ENCODE assay signal across 20 mouse cellular contexts in the genomic region with DNA sequence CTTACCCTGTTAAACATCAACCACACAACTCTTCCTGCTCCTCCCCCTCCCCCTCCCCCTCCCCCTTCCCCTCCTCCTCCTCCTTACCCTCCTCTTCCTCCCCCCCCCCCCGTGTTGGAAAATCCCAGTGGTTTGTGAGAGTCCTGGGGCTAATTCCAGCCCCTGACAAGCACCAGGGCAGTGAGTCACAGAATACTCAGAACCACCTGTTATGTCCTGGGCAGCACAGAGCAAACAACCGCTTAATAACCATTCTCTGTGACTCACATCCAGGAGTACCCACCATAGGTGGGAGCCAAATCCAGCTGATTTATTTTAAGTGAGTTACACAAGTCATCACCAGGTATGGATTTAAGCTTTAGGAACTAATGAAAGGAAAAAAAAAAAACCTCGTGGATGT.
"Had no signal": no experiment of that assay in that cellular context is flagged by ENCODE, and none has a peak within 500 bp of the region (broad histone marks: within the 10 kb centered on the region; RNA-seq: fewer than 3 reads in every experiment).

No protein-coding gene starts in this region.

- H3K4me1 ChIP-seq: limb, embryonic 12.5 days; limb, embryonic 15.5 days; midbrain, embryonic 10.5 days; midbrain, embryonic 15.5 days; neural tube, embryonic 13.5 days; stomach, embryonic 15.5 days had no signal

- H3K27me3 ChIP-seq: limb, embryonic 12.5 days; limb, embryonic 15.5 days; midbrain, embryonic 15.5 days; neural tube, embryonic 13.5 days; stomach, embryonic 15.5 days had no signal

- ATAC-seq: liver, postnatal 0 days; lung, postnatal 0 days; midbrain, embryonic 15.5 days had no signal

- H3K27ac ChIP-seq: limb, embryonic 12.5 days; limb, embryonic 15.5 days; liver, embryonic 14.5 days; midbrain, embryonic 10.5 days; midbrain, embryonic 15.5 days; neural tube, embryonic 13.5 days; stomach, embryonic 15.5 days had no signal

- H3K9ac ChIP-seq: limb, embryonic 12.5 days; limb, embryonic 15.5 days; liver, embryonic 14.5 days; liver, postnatal 0 days; lung, embryonic 14.5 days; midbrain, embryonic 15.5 days; neural tube, embryonic 13.5 days; stomach, embryonic 15.5 days had no signal

- DNase-seq: kidney, adult 8-10 months; kidney, postnatal 14 days; kidney, postnatal 4 days; left cerebral cortex, postnatal 4 days; liver, postnatal 0 days; lung, embryonic 14.5 days; retina, postnatal 1 day; right cerebral cortex, postnatal 25 days; spleen, adult 18-20 months; thymus, postnatal 25 days had no signal

- H3K4me3 ChIP-seq: limb, embryonic 12.5 days; limb, embryonic 15.5 days; megakaryocyte, embryonic 14.5 days; midbrain, embryonic 10.5 days; midbrain, embryonic 15.5 days; neural tube, embryonic 13.5 days; stomach, embryonic 15.5 days had no signal

- H3K9me3 ChIP-seq: limb, embryonic 12.5 days; limb, embryonic 15.5 days; midbrain, embryonic 10.5 days; midbrain, embryonic 15.5 days; neural tube, embryonic 13.5 days; stomach, embryonic 15.5 days had no signal

- H3K36me3 ChIP-seq: limb, embryonic 12.5 days; limb, embryonic 15.5 days; midbrain, embryonic 10.5 days; midbrain, embryonic 15.5 days; neural tube, embryonic 13.5 days; stomach, embryonic 15.5 days had no signal

- H3K4me2 ChIP-seq: limb, embryonic 12.5 days; limb, embryonic 15.5 days; liver, embryonic 11.5 days; lung, embryonic 14.5 days; midbrain, embryonic 15.5 days; neural tube, embryonic 13.5 days; stomach, embryonic 15.5 days had no signal
